Mouse (Mus musculus): Measurements from ENCODE around the gene Abcg2.

Abcg2 gene

DNA sequence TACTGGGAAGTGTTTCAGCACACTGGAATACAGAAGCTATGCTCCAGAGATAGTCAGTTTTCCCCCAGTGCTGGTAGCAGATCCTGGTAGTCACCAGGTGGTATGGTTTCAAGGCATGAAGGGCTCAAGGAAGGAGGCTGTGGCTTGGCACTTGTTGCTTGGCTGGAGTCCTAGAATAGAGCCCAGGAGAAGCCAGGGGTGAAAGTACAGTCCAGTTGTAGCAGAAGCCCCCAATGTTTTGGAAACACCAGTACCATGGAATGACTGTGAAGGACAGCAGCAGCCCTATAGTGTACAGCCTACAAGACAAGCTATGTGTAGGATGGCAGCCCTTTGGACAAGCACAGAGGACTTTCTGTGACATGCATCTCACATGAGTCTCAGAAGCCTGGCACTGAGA is 54.2 kb downstream of the Abcg2 start:
- DNase-seq (ENCODE audit: low read depth) = no peak

DNA sequence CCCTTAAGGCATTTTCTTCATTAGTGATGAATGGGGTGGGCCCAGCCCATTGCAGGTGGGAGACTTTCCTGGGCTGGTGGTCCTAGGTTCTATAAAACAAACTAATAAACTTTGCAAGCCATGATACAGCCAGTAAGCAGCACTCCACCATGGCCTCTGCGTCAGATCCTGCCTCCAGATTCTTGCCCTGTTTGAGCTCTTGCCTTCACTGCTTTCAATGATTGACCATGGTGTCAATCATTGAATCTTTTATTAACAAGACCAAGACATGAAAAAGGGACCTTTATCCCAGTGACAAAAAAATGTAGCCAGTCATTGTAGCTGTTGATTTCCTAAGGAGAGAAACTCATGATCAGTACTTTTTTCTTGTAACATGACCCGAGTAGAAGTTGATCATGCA is 55.1 kb downstream of the Abcg2 start:
- DNase-seq (ENCODE audit: low read depth) = no peak

DNA sequence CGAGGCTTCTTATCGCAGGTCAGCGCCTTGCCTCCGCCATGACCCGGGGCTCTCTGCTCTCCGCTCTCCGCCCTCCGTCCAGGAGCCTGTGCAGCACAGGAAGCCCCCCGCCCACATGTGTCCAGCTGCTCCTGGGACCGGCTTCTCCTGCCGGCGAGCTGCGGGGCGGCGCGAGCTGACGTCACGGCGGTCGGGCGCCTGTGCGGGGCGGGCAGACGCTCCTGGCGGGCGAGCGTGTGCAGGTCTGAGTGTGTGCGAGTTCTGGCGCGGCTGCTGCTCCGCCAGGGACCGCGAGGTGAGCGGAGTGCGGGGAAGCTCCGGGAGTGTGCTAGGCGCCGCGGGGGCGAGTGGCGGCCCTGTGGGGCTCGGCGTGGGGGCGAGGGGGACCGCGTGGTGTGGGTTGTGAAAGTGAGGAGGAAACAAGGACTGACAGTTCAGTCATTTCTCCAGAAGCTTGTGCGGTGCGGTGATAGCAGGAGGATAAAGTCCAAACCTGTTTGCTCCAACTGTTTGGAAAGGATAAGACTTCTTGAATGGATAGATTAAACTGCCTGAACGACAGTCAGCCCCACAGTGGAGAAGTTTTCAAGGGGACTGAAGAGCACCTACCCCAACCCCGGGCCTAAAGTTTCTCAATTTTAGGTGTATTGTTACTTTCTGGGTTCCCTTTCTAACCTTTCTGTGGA is 56.2 kb downstream of the Abcg2 start:
- peak; percentile 54 for DNase-seq (ENCODE audit: low read depth)

DNA sequence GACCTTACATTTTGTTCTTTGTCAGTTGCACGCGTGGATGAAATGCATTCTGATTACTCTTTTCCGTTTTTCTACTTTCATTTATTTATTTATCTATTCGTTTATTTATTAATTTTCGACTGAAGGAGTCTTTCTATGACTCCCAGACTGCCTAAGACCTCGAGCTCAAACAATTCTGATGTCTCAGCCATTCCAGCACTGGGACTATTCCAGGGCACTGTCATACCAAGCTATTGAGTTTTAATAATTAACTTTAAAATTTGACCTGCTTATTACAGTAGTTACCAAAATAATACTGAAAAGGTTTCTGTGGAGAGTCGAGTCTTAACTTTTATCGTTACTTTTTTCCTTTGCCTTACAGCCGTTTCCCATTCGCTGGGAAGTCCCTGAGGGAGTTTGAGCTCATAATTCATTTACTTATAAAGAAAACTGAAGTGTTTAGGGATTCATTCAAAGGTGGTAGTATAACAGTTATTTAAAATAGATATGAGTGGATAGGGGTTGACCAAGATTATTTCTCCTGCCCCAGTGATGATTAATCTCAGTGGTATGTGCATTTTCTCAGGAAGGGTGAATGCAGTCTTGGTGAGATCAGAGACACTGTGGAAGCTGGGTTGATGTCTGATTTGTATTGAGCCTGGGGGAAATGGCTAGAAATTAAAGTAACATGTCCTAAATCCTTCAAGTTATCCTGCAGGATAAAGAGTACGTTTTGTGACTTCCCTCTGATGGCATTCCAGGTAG is 56.9 kb downstream of the Abcg2 start:
- no peak for DNase-seq (ENCODE audit: low read depth)

DNA sequence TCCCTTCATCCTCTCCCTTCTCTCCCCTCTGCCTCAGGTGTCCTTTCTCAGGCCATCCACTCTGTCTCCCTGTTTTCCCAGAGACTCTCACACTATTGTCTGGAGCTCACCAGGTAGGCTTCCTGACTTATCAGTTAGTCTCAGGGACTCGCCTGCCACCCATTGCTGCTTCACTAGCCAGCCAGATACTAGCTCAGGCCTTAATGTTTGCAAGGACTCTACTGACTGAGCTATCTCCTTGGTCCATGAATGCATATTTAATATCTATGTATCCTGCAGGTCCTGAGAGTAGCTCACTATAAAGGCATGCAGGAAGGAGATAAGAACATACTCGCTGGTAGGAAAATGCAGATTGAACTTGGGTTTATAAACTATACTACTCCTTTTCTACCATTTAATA is 57.9 kb downstream of the Abcg2 start:
- DNase-seq (ENCODE audit: low read depth) = peak; percentile 32

DNA sequence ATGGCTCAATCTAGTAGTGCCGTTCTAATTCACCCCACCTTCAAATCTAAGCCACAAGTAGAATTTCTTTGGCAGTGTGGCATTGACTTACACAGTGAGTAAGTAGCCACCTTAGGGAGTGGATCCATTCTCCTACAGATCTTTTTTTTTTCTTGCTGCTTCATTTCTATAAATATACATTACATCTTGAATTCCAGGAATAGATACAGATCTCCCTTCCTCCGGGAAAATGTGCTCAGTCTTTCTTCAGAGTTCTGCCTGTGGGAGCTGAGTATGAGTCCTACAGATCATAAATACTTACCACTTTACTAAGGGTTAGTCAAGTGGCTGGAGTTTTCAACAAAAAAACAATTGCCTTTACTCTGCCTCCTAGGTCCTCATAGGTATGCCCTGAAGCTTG is 60.3 kb downstream of the Abcg2 start:
- no peak for DNase-seq (ENCODE audit: low read depth)

DNA sequence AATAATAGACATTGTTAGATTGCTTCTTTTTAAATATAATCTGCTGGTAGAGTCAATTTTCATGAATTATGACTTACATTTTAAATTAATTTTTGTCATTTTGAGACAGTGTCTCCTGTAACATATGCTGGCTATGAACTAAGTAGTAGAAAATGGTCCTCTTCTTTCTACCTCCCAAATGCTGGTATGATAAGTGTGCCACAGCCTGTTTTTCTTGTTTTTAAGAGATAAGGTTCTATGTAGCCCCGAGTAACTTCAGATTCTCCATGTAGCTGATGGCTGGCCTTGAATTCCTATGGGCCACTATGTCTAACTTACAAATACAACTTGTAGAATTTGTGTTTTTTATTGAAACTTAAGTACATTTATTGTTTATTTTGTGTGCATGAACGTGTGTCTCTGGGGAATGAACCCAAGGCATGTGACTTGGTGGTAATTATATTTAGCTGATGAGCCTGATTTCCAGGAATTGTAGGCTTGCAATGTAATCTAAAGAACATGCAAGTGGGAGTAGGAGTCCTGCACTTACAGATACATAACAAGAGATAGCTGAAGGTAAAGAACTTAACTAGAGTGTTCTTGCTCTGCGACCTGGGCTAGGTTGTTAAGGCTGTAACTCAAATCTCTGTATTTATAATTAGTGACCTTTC is 63.9 kb downstream of the Abcg2 start:
- DNase-seq (ENCODE audit: low read depth) = no peak

DNA sequence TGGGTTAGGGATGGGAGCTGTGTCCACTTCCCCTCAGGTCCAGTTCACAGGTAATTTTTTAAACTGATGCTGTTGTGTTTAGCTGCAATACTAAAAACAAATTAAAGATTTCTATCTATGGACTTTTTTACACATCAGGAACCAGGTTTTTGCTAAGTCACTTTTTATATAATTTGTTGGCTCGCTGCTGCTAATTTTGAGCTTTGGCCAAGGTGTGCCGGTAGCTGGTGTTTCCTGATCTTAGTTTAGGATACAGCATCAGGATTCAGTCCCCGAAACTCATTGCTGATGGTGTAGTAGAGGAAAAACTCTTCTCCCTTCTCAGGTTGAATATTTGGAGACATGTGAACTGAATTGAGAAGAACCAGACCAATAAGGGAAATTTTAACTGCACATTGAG is 65.8 kb downstream of the Abcg2 start:
- DNase-seq (ENCODE audit: low read depth) = no peak

DNA sequence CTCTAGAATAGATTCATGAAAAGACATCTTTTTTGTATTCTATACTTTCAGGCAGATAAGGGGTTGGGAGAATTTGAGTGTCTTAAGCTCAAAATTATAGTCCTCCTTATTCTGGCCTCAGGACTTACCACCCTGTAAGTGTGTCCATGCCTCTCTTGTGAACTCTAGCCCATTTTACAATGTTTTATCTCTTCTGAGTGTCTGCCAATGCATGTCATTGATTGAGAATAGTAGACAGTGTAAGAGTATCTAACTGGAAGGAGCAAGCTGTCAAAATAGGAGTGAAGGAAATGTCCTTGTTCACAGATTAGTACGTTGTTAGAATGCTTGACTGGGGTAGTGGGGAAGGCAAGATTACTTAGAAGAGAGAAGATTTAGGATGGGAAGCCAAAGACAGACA is 66.7 kb downstream of the Abcg2 start:
- no peak for DNase-seq (ENCODE audit: low read depth)

DNA sequence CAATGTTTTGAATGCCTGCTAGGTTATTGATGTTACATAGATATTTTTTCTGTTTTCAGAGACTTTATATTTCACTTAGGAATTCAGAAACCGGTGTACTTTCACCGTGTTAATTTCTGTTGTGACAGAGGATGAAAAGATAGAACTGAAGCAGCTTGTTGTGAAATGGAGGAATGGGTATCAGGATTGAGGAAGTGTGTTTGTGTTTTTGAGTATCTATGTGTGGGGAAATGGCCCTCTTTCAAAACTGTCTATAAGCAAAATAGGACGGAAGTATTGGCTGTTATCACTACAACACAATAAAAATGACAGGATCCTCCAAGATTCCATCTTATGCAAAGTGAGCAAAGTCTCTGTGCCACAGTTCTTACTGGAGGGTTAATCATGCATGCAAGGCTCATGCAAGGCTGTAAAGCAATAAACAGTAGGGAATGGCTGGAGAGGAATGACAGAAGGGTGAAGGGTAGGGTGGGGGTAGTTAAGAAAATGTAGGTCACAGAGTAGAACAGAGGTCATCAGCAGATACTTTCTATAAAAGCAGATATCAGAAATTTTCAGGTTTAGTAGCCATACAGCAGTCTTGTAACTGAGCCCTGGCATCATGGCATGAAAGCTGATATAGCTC is 76.7 kb downstream of the Abcg2 start:
- DNase-seq (ENCODE audit: low read depth) = no peak

DNA sequence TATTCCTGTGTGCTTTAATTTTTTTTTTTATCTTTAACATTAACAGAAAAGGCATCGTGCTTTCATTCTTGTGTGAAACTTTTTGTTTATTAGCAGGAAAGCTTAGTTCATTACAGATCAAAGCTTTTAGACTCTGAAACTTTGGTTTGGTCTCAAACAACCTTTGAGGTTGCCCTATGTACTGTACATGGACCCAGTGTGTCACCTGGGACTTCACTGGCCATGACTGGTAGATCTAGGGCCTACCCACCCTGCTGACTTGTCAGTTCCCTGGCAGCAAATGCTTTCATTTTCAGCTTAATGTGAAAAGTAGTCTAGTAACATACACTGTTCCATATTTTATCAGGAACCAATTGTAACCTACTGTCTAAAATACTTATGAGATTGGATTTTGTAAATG is 93.5 kb downstream of the Abcg2 start:
- no peak for DNase-seq (ENCODE audit: low read depth)

DNA sequence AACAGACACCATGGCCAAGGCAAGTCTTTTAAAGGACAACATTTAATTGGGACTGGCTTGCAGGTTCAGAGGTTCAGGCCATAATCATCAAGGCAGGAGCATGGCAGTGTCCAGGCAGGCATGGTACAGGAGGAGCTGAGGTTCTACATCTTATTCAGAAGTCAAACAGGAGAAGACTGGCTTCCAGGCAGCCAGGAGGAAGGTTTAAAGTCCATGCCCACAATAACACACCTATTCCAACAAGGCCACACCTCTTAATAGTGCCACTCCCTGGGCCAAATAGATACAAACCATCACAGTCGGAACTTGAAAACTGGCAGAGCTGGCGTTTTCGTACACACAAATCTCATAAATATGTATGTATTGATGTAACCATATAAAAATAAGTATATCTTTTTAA is 94.2 kb downstream of the Abcg2 start:
- no peak for DNase-seq (ENCODE audit: low read depth)

DNA sequence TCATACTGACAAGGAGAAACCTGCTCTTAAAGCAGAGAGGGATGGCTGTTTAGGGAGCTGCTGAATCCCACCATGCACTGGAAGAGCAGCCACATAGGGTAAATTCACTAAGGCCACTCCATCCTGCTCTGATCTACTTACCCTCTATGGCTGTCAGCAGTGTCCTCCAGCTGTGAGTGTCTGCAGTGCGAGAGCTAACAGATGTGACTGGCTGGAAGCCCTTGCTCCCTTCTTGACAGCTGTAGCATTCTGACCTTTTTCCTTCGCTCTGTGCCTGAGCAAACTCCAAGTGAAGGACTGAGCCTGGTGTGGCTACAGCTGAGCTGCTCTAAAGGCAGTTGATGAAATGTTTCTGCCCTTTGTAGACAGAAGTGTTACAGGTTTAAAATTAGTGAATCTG is 107.3 kb downstream of the Abcg2 start:
- no peak for DNase-seq (ENCODE audit: low read depth)

DNA sequence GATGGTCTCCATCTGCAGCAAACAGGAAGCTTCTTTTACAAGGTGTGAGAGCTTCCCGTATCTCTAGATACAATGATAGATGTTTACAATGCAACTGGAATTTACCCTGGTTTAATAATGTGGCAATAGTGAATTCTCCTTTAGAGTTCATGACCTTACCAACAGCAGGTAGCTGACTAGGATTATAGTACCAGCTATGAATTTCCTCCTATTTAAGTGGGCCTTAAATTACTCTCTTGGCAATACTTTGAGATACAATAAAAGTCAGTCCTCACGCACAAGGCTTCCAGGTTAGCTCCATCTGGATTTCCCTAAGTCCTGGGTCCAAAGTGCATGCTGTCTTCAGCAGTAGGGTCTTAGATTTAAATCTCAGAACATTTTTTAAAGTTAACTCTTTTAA is 109.9 kb downstream of the Abcg2 start:
- DNase-seq (ENCODE audit: low read depth) = no peak

DNA sequence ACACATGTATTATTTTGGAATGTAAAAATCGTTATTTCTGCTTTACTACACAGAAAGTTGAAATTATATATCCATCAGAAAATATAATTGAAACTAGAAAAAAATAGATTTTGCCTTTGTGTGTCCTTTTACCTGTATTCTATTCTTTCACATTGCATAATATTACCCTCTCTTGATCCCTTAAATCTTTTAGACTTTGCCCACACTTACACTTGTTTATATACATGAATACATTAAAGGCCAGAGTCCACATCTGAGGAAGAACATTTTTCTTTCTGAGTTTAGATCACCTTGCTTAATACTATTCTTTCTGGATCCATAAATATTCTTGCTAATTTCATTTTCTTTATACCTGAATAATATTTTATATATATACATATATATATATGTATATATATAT is 110.4 kb downstream of the Abcg2 start:
- no peak for DNase-seq (ENCODE audit: low read depth)

DNA sequence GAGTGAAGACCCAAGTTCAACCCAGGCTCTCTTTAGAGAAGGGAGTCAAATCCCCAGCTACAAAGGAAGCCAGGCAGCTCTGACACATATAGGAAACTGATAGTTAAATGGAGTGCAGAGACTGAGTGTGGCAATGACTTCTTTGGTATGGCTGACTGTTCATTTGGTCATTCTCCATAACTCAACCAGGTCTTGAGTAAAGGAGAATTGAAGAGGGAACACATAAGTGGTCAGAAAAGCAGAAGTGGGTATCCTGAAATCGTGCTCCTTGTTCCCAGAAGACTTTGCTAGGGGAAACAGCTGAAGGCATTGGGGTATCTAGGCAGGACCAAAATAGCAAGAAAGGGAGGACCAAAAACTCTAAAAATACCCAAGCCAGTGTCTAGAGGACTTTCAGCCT is 126.0 kb downstream of the Abcg2 start:
- DNase-seq (ENCODE audit: low read depth) = no peak

DNA sequence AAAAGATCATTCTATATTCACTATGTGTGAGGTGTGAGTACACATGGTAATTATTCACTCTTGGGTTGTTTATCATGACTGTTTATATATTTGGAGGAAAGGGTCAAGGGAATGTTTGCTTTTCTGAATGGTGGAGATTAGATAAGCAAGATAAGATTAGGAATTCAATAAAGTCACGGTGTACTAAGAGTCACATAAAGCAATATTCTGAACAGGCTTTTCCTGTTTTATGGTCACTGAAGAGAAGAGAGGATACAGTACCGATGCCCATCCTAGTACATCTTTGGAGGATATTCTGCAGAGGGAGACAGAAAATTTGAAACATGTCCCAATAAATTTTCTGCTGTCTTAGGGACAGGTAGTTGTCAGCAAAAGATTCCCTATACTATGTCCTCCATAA is 127.6 kb downstream of the Abcg2 start:
- no peak for DNase-seq (ENCODE audit: low read depth)

DNA sequence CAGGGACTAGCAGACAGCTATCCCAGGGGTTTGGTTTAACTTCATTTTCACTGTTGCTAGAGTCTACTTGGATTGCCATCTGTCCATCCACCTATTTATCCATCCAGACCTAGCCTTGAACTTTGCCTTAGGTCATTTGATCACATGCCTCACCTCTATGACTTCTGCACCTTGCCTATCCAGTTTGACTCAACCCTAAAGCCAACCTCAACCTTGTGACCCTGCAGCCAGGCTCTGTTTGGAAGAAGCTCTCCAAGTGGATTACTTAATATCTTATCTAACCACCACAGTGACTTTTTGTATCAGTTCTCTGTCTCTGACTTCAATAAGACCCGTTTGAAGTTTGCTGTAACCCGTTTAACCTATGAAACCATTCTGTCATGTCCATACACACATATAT is 149.5 kb downstream of the Abcg2 start:
- DNase-seq (ENCODE audit: low read depth) = no peak

DNA sequence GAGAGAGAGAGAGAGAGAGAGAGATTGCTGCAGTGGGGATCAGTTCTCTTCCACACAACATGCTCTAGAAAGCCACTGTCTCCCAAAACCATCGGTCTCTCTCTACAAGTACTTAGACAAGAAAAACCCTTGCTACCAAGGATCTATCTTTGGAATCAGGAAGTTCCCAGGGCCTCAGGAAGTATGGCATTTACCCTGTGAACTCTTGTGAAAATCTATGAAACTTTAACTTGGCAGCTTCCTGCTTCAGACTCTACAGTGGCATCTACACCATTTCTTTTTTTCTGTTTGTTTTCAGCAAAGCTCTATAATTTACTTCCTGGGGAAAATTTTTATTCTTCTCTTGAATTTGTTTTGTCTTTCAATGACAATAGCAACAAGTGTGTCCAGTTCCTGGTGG is 150.8 kb downstream of the Abcg2 start:
- no peak for DNase-seq (ENCODE audit: low read depth)

All from c-Kit-positive CD71-negative TER-119-negative erythroid progenitor cells, embryonic 14.5 days (primary cell).